Mouse (Mus musculus) Patski (cell line): ENCODE data around the gene Borcs6. TPM values are rescaled to one million over a fixed set of nuclear protein-coding genes. Genes with fewer than 3 reads are reported as not detected.

Experiments used
- ATAC-seq: fragments of 100-300 bp; one replicate; pipeline ENCODE4 v1.8.0; 2021
- CTCF ChIA-PET: fragments of 350-600 bp; sonication (Branson Sonifier 250); formaldehyde crosslinking; loops from one replicate; lab custom pipeline; 2022; ENCODE audit warnings: inconsistent platforms; lab: Charles Lee
- POLR2A ChIA-PET: fragments of 350-600 bp; sonication (Branson Sonifier 250); formaldehyde crosslinking; loops from one replicate; lab custom pipeline; 2022; ENCODE audit warnings: antibody characterized with exemption, inconsistent platforms; lab: Charles Lee
- DNase-seq: peaks from one replicate; pipeline ENCODE4 v3.0.0-alpha.2; 2011; ENCODE audit warnings: low read depth, low spot score
- H3K27me3 ChIP-seq: fragments of 371-371 bp; one replicate; pipeline ENCODE4 v1.5.1; 2021
- CTCF ChIP-seq: fragments of 100-300 bp; IDR thresholded peaks from one replicate; pipeline ENCODE4 v1.5.1; 2021
- in situ Hi-C: fragments of 300-500 bp; cut with MboI; formaldehyde crosslinking; loops from 3 replicates; pipeline ENCODE4 v1.11.1; 2018; ENCODE audit warnings: low pct_unique_long_range_greater_than_20kb, mixed read lengths
- polyA plus RNA-seq: library from polyadenylated mRNA; unstranded; gene quantifications from one replicate; pipeline ENCODE4 v1.2.3, GENCODE M21; 2021

Gene Borcs6
- polyA plus RNA-seq, 1 experiment from 2014 or later: 15.9 TPM

DNA sequence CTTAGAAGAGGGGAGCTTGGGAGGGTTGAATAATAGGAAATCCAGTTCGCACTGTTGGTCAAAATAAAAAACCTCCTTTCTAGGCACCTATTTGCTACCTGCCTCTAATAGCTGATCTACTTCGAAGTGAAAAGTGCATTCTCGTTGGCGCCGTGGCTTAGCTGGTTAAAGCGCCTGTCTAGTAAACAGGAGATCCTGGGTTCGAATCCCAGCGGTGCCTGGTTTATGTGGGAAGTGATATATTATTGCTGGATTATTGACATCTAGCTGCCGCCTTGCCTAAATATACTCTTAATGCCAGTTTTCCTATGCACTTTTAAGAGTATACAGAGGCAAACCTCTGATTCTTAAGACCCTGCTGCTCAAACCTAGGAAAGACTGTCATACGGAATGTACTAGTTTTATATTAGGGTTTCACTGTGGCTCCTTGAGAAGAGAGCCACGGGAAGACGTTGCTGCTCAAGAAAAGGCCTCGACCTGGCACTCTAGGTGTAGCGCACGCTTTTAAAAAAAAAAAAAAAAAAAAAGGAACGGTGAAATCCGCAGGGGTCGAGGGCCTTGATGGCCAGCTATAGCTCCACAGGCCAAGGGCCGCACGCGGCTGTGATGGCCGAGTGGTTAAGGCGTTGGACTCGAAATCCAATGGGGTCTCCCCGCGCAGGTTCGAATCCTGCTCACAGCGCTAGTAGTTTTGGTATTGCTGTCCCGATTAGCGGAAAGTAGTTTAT lies 51.0 kb downstream of the Borcs6 start:
- ATAC-seq: no peak
- in situ Hi-C loops: no loop called here
- TF ChIP-seq CTCF: no peak
- ChIA-PET POLR2A (interaction anchor here (1.0 to 3.2 kb wide), 4 partner anchors 10 to 43 kb away, joined by 3 to 16 read pairs (median 4); no protein-coding TSS in a partner anchor), CTCF (interaction anchor here (0.7 to 1.8 kb wide), 3 partner anchors 13 to 44 kb away, joined by 3 to 5 read pairs (median 4); partner anchors contain the start of gene Per1)
- H3K27me3 ChIP-seq: no peaks in the 10 kb centered on the region
- no peak for DNase-seq

Other genes starting within 250 kb of the Borcs6 start
- gene Ndel1, start 187.9 kb upstream of the Borcs6 start, polyA plus RNA-seq: 70.3 TPM
- not detected for gene Rnf222, start 171.2 kb upstream of the Borcs6 start, polyA plus RNA-seq
- 909 TPM for gene Rpl26, start 158.1 kb upstream of the Borcs6 start, polyA plus RNA-seq
- not detected for gene Odf4, start 132.6 kb upstream of the Borcs6 start, polyA plus RNA-seq
- gene Arhgef15, start 102.2 kb upstream of the Borcs6 start, polyA plus RNA-seq: 0.21 TPM
- 7.2 TPM for gene Slc25a35, start 91.6 kb upstream of the Borcs6 start, polyA plus RNA-seq
- gene Rangrf, start 84.5 kb upstream of the Borcs6 start, polyA plus RNA-seq: 28.0 TPM
- 12.9 TPM for gene Pfas, start 51.3 kb upstream of the Borcs6 start, polyA plus RNA-seq
- gene Ctc1, start 43.8 kb upstream of the Borcs6 start, polyA plus RNA-seq: 44.1 TPM
- gene Aurkb, start 14.1 kb upstream of the Borcs6 start, polyA plus RNA-seq: 34.1 TPM
- 56.9 TPM for gene Tmem107, start 11.1 kb downstream of the Borcs6 start, polyA plus RNA-seq
- 62.4 TPM for gene Vamp2, start 28.8 kb downstream of the Borcs6 start, polyA plus RNA-seq
- gene Per1, start 35.5 kb downstream of the Borcs6 start, polyA plus RNA-seq: 10.8 TPM
- 0.53 TPM for gene Hes7, start 60.7 kb downstream of the Borcs6 start, polyA plus RNA-seq
- gene 9130213A22Rik, start 62.9 kb downstream of the Borcs6 start, polyA plus RNA-seq: 0.96 TPM
- gene Aloxe3, start 66.2 kb downstream of the Borcs6 start, polyA plus RNA-seq: 0.36 TPM
- not detected for gene Alox12b, start 97.3 kb downstream of the Borcs6 start, polyA plus RNA-seq
- gene Alox8, start 138.1 kb downstream of the Borcs6 start, polyA plus RNA-seq: not detected
- gene Gucy2e, start 177.3 kb downstream of the Borcs6 start, polyA plus RNA-seq: not detected